Mouse (Mus musculus) telencephalon, adult 2 months (tissue): ENCODE data around the gene Dnah3.

ENCODE experiments used
- DNase-seq: peaks from one replicate; pipeline ENCODE4 v3.0.0-alpha.2; 2011; ENCODE audit warnings: low read depth, low spot score

Dnah3 gene

DNA sequence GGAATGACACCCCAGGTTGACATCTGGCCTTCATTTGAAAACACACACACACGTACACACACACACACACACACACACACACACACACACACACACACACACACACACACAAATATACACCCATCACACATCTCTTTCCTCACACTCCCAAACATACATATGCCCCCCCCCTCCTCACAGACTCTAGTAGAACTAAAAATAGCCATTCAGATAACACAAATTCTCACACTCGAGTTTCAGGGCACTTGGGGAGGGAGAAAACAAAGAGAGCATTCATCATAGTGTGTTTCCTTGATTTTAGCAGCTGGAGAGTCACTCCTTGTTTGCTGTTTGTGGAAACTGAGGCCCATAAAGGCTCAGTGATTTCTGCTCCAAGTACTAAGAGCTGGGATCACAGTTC is 41.1 kb downstream of the Dnah3 start:
- DNase-seq, result no peak

DNA sequence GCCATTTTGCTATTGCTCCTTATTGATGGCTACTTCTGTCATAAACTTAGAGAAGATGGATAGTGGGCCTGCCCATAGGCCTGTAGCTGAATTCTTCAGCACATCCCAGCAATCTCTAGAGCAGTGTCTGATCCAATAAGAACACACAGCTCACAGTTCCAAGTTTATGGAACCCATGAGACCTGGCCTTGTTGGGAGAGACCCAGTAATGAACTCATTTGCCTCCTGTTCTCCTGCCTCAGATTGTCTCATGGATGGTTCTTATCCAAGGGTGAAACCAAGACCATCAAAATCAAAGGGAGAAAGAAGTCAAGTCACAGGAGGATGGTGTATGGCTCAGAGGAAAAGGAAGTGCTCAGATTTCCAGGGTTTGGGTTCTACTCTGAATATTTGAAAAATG is 44.6 kb downstream of the Dnah3 start:
- no peak for DNase-seq

DNA sequence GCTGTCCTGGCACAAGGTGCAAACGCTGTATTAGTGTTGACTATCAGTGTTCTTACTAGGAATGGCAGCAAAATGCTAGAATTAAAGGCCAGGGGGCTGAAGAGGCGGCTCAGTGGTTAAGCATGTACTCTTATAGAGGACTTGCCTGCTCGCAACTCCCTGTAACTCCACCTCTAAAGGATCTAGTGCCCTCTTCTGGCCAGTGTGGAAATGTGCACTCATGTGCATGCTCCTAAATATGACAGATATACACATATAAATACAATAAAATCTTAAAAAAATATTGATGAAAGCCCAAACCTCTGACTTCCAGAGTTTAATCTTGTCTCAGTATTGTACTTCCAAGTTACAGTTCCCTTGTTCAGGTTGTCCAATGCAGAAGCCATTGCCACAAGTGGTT is 51.1 kb downstream of the Dnah3 start:
- no peak for DNase-seq

DNA sequence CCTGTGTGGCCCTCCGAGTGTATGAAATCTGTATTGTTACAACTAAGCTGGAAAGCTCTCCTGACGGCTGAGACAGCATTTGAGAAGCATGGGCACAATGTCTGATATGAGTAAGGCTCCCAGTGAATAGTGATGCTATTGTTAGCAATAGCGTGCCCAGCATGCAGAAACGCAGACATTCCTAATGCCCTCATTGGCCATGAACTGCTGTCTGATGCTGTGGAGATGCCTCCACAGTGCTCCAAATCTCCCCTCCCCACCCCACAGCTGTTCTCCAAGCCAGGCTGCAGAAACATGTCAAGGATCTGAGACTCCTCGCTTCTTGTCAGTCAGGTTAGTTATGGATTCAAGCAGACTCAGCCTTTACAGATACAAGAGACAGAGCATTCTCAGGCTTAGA is 58.7 kb downstream of the Dnah3 start:
- peak; percentile 70 for DNase-seq

DNA sequence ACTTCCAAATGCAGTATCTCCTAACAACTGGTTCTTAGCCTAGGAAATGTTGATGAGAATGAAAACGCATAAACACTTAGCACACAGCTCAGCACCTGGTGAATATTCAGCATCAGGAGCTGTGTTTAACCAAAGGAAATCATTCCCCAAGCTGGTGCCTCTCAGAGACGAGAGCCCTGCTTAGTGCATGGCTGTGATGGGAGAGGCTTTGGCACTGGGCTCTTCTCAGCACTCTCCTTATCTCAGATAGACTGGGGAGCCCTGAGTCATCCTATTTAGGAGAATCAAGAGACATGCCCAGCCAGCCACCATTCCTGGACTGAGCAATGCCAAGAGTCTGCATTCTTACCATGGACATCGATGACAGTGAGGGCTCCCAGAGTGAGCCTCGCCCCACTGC is 60.1 kb downstream of the Dnah3 start:
- no peak for DNase-seq

DNA sequence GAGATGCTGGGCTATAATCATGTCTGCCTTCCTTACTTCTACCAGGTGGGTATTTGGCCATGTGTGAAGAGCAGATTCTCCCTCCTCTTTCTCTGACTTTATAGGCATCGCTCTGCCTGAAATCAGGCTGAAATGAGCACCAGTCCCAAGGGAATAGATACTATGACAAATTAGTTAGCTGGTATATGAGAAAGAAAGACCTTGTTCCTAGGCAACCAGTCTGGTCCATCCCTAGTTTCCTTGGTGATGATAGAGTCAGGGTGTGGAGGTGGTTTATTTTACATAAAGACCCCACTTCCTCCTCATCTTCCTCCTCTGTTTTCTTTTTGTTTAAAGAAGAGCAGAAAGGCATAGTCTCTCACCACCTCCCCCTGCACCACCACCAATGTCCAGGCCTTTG is 60.5 kb downstream of the Dnah3 start:
- no peak for DNase-seq

DNA sequence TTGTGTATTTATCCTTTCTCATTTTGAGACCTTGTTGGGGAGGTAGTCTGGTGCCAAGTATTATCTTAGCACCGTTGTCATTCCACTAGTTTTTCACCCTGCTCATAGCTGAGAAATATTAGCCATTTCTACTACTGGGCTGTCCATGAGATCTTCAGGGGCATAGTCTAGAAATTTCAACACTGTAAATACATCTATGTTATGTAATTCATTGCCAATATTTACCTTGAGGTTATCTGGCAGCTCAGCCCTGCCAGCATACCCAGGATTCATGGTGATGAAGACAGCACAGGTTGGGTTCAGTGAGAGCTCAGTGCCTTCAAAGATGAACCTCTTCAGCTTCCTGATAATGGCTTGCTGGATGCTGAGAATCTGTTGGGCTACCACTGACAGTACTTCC is 66.4 kb downstream of the Dnah3 start:
- DNase-seq, result no peak

DNA sequence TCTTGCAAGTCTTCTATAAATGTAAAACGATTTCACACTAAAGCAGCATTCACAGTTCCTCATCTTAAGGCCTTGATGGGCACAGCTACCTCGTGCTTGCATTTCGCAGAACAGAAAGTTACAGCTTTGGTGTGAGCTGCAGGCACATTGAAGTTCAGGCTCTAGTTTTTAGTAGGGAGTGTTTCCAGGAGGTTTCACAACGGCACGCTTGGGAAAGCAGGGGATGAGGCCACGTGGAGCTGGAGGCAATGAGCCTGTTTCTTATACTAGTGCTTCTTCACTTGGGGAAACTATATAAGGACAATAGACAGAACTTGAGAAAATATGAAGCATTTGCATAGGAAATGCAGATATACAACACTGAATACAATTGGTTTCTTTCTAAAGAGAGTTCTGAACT is 98.0 kb downstream of the Dnah3 start:
- DNase-seq, result no peak

DNA sequence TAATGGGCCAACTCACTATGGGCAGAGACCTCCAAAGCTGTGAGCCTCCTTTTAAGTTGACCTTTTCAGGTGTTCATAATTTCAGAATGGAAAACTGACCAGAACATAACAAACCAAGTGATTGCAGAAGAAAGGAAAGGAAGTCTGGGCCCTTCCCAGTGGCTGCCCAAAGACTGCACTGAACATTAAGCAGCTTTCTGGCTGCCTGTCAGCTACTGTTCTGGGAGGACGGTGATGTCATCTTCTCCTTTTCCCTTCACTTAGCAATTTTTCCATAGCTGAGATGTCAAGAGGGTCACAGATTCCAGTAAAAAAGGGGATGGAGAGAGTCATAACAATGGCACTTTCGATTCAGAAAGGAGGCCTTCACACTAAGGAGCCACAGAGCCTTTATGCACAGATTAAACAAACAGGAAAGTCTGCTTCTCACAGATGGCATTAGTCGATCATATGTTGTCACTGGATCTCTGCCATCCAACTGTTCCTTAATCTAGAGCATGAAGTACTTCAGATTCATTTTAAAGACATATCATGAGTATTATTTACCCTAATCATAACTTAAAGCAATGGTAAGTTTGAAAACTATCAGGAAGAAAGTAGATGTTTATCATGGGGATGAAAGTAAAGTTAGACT is 109.7 kb downstream of the Dnah3 start:
- DNase-seq, result peak; percentile 21

DNA sequence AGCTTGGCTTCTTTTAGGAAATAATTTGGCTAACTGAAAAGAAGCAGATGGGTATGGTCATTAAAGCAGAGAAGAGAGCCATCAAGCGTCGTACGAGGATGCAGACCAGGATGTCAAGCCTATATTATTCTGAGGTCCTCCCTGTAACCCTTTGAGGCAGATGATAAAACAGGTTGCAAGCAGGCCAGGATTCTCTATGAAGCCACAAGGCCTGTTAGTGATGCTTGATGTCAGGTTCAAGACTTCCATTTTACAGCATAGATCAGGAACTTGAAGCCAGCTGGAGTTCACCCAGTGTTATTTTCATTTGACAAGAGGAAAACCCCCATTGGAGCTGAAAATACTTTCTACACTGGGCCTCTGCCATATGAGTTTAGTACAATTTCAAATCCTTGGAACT is 114.9 kb downstream of the Dnah3 start:
- DNase-seq, result no peak

DNA sequence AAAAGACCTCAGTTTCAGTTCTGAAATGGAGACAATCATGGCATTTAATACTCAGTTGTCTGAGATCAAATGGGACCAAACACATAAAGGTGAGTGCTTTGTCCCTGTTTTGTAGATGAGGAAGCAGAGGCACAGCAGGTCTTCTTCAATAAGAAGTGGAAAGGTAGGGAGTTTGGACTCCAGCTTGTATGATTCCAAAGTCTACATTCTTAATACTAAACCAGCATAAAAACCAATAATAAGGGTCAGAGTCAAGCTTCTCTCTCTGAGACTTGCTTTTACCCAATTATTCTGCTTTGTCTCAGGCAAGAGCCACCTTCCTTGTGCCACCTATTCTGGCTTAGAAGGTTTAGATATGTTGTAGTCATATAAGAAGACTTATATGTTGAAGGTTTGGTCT is 116.5 kb downstream of the Dnah3 start:
- no peak for DNase-seq

DNA sequence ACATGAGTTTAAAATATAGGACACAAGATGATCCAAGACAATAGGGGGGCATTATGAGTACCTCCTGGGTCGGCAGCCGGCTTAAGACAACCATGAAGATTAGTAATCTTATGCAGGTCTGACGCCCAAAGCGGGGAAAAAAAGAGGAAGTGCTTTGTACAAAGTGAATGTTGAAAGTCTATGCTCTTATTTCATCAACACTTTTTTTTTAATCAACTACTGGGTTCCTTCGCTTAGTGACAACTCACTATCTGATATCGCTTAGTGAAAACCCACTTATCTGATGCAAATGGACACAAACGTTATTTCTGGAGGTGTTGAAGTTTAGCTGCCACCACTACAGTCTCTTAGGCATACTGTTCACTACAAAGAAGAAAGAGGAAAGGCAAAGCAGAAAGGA is 117.5 kb downstream of the Dnah3 start:
- no peak for DNase-seq

DNA sequence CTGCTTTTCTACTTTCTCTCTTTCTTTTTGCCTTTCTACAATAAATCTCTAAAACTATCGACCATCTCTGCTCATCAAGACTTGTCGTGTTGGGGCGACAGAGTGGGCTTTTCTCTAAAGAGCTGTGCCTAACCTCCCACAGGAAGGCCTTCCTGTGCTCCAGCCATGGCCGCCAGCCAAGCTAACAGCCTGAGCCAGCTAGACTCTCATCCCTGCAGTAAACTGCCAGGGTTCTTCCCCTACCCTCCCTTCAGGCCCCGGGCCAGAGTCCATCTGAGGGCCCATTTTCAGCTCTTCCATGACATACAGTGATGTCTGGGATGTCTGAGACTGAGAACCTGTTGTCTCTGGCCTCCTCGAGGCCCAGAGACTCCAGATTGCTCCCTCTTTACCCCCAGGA is 118.8 kb downstream of the Dnah3 start:
- DNase-seq, result no peak

DNA sequence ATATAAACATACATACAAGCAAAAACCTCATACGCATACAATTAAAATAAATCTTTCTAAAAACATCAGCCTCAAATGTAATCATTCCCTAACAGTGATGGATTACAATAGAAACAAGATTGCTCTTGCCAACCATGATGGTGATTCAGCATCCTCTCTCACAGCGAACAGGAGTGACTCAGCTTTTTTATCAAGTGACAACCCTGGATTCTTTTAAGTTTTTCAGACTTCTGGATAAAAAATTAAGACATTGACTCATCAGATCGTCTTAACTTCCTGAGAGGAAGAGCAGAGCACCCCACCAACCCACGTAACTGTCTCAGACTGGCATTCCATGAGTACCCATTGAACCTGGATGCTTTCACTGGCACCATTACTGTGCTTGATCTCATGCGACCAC is 120.9 kb downstream of the Dnah3 start:
- peak; percentile 19 for DNase-seq

DNA sequence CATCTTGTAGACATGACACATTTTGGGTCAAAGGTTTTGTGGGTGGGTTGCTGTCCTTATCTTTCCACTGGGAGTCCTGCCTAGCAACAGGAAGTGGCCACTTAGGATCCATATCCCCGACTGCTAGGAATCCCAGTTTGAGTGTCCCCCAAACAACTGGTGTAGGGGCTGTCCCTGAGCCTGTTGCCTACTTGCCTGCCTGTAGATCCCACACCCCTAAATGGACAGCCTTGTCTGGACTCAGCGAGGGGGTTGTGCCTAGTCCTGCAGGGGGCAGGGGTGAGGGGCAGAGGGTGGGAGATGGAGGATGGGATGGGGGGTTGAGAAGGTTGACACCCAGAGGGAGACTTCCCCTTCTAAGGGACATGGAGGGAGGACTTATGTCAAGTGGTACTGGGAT is 125.8 kb downstream of the Dnah3 start:
- no peak for DNase-seq

DNA sequence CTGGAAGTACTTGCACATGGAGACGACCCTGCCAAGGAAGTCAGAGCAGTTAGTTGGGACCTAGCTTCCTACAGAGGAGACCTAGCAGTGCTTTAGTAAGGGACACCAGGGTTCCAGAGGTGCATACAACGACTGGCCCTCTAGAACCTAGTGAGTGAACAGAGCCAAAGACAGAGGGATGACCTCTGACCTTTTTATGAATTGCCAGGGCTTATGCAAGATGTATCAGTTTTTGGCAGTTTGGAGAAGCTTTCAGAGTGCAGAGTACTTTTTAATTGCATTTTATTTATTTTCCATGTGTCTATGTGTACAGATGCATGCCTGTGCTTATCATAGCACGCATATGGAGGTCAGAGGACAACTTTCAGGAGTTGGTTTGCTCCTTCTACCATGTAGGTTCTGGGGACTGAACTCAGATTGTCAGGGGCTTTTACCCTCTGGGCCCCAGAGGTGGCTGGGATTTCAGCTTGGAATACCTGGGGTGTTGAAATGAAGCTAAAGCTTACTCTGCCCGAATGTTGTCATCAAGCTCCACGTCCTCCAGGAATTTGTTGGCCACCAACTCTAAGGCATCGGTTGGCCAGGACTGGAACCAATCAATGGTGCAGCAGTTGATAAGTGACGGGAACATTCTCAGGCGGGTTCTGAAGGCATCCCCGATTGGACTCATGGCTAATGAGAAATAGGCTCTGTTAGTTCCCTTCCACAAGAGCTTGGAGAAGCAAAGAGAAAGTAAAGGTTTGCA is 129.3 kb downstream of the Dnah3 start:
- DNase-seq, result no peak

DNA sequence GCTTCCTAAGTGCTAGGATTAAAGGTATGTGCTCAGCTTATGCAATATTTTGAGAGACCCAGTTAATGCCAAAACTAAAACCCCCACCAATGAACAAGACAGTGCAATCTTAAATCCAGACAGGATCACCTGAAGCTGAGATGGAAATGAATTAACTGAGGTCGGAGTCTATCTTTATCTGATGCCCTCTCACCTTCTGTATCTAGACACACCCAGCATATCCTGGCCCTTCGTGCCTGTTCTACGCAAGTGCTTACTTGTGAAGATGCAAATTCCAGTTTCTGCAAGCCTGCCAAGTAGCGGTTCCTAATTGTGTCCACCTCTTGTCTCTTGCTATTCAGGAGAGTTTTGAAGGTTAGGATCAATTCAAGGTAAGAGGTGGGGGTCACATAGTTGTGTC is 129.9 kb downstream of the Dnah3 start:
- no peak for DNase-seq

DNA sequence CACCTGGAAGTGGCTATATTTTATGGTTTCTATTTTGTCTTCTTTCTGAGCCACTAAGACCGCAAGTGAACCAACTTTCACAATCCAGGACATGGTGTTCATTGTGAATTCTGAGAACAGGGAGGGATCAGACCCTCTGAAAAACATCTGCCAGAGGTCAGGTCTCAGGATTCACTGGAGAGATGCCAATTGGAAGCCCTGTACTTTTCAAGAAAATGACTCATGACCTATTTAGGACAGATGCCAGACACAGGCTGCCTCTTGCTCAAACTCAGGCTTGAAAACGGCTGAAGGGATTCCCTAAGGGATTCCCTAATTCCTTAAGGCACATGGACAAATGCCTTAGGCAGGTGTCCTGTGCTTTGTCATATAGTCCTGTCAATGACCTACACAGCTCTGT is 134.0 kb downstream of the Dnah3 start:
- DNase-seq, result no peak

DNA sequence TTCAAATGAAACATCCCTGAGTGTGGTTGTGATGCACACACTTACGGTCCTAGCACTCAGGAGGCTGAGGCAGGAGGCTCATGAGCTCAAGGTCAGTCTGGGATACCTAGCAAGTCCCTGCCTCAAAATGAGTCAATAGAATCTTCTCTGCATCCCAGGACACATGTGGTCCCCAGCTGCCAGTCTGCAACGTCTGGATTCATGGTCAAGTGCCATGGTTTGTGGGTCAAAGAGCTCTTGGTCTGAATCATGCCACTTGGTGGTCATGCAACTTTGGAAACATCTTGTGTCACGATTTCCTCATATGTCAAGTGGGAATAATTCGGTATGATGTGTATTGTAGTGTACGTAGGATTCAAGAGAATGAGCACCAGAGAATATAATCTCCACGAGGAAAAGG is 134.5 kb downstream of the Dnah3 start:
- DNase-seq, result no peak

DNA sequence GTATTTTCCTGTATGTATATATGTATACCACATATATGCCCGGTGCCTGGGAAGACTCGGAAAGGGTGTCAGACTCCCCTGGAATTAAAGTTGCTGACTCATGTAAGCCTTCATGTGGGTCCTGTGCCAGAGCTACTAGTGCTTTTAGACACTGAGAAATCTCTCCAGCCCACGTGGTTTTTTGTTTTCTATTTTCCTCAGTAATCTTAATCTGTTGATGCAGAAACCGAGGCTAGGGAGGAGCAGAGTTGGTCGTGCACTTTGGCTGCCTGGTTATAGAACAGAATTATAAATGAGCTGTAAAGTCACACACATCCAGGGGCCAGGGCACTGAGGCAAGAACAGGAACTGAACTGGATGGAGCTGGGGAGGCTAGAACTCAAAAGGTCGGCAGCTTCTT is 135.1 kb downstream of the Dnah3 start:
- no peak for DNase-seq

DNA sequence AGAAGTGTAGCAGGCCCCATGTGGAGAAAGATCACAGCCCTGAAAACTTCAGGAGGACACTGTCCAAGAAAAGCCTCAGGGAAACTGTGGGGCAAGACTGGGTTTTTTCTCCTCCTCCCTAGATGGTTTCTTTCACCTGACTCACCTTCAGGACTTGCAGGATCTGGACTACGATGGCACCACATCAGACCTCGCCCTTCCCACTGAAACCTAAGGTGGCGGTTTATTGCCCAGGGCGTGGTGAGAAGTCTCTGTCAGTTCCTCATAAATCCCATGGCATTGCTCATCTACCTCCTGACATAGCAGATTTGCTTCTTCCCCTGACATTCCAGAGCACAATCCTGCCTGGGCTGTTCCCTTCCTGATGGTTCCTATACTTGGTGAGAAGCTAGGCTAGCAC is 135.6 kb downstream of the Dnah3 start:
- no peak for DNase-seq

DNA sequence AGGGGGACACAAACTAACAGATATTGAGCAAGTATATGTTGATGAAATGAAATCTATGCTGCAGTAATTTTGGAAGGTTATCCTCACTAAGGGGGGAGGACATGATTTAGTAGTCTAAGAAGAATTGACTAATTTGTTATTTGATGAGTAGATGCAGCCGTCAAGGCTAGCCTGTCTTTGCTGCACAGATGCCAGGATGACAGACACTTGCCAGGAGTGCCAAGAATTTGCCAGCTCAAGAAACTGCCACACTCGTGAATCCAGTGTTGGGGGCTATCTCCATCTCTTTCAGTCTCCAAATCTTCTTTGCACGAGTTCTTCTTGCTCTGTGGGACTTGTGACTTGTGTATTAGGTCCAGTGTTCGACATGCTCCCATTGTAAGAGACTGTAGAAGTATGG is 136.0 kb downstream of the Dnah3 start:
- no peak for DNase-seq

DNA sequence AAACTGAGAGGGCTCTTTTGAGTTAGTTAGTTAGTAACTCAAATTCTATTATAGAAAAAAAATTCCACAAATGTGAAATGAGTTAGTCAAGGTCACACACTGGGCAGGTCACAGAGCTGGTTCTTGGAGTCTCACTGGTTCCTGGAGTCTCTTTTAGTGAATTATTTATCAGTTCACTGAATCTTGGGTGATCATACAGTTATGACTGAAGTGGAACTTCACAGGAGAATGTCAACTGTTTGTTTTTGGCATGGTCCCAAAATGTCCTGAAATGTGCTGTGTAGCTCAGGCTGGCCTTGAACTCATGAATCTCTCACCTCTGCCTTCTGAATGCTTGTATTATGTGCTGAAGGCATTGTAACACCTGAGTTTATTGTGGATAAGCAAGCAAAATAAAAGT is 137.7 kb downstream of the Dnah3 start:
- no peak for DNase-seq

DNA sequence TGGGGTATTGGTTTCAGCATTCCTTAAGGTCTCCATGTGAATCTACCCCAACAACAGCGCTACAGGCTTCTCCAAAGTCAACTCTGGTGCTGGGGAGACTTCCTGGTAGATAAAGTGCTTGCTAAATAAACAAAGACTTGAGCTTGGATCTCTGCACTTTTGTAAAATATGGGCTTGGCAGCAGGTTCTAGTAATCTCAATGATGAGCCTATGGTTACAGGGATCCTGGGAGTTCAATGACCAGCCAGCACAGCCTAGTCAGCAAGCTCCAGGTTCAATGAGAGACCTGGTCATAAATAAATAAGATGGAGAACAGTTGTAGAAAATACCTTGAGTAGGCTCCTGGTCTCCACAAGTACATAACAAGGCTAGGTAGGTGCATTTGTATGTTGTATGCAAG is 141.0 kb downstream of the Dnah3 start:
- no peak for DNase-seq
